Mouse (Mus musculus) stomach, postnatal 0 days (tissue): ENCODE measurements around the gene 2410002F23Rik. TPM values are rescaled to one million over a fixed set of nuclear protein-coding genes. Genes with fewer than 3 reads are reported as not detected.

Experiments used
- ATAC-seq: fragments of 200-750 bp; cut with Nextera tagmentation; 2 replicates; pipeline ENCODE4 v1.8.0; 2017; ENCODE audit not compliant: low FRiP score, low TSS enrichment
- DNase-seq: peaks from one replicate; pipeline ENCODE4 v3.0.0-alpha.2; 2016; ENCODE audit warnings: low spot score
- H3K27ac ChIP-seq: fragments of 300-500 bp; sonication (generic); replicated peaks from 2 replicates; pipeline ENCODE4 v1.5.1; 2014; ENCODE audit warnings: mild to moderate bottlenecking, control low read depth
- H3K27me3 ChIP-seq: fragments of 300-500 bp; sonication (generic); 2 replicates; pipeline ENCODE4 v1.6.1; 2014; ENCODE audit warnings: low read length; ENCODE audit not compliant: control insufficient read depth, insufficient read depth
- H3K36me3 ChIP-seq: fragments of 300-500 bp; sonication (generic); 2 replicates; pipeline ENCODE4 v1.6.1; 2014; ENCODE audit warnings: low read length, mixed read lengths; ENCODE audit not compliant: control insufficient read depth, insufficient read depth
- H3K4me1 ChIP-seq: fragments of 300-500 bp; sonication (generic); replicated peaks from 2 replicates; pipeline ENCODE4 v1.6.1; 2014; ENCODE audit warnings: antibody characterized with exemption; ENCODE audit not compliant: control insufficient read depth, insufficient read depth
- H3K4me2 ChIP-seq: fragments of 300-500 bp; sonication (generic); replicated peaks from 2 replicates; pipeline ENCODE4 v1.6.1; 2014; ENCODE audit warnings: low read depth, mild to moderate bottlenecking, control low read depth, moderate library complexity
- H3K4me3 ChIP-seq: fragments of 300-500 bp; sonication (generic); 2 replicates; pipeline ENCODE4 v1.5.1; 2014; ENCODE audit warnings: low read depth, low read length, control low read depth
- H3K9ac ChIP-seq: fragments of 300-500 bp; sonication (generic); 2 replicates; pipeline ENCODE4 v1.6.1; 2014; ENCODE audit warnings: mild to moderate bottlenecking, low read length, control low read depth, mixed read lengths
- H3K9me3 ChIP-seq: fragments of 300-500 bp; sonication (generic); 2 replicates; pipeline ENCODE4 v1.6.1; 2016; ENCODE audit warnings: low read length; ENCODE audit not compliant: control insufficient read depth
- CTCF ChIP-seq: IDR thresholded peaks from 2 replicates; pipeline ENCODE4 v1.5.1; 2016; ENCODE audit warnings: antibody characterized with exemption, low read depth, mild to moderate bottlenecking, moderate library complexity
- EP300 ChIP-seq: optimal IDR thresholded peaks from 2 replicates; pipeline ENCODE3; 2016; ENCODE audit warnings: antibody characterized with exemption
- WGBS: fragments of 180-500 bp; shearing (Covaris S2); extraction: QIAGEN DNeasy Blood & Tissue Kit; methylation state at CpG from one replicate; pipeline ENCODE4 v1.1.7; 2014; 5-methylcytosine and 5-hydroxymethylcytosine counted together
- polyA plus RNA-seq: library from polyadenylated mRNA; unstranded; fragments of >200 nt; fragmentation: Nextera tagmentation; extraction: Ambion mirVana; gene quantifications from 2 replicates; pipeline ENCODE4 v1.2.1, GENCODE M21; 2015

Gene 2410002F23Rik
- polyA plus RNA-seq, 1 experiment from 2014 or later = 52.9 TPM

DNA sequence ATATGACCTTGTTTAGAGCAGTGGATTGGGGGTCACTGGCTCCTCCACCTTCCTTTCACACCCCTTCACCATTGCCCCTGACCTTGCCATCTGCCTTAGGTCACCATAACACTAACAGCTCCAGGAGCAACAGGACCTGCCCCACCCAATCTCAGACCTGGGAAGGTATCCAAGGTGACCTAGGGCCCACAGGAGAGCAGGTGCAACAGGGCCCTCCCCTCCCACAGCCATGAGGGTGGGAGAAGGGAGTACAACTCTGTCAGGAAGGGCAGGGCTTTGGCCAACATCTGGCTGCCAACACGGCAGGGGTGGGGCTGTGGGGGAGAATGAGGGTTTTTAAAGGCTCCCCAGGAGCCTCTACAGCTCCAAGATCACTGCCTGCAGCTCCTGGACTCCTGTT is 21.4 kb upstream of the 2410002F23Rik start, which contains the start of gene Klk1:
Gene Klk1 (plus strand): TSS at position 285 of the 400 bp plus-strand sequence.
- DNase-seq (peak; percentile 29), ATAC-seq (no peak)

DNA sequence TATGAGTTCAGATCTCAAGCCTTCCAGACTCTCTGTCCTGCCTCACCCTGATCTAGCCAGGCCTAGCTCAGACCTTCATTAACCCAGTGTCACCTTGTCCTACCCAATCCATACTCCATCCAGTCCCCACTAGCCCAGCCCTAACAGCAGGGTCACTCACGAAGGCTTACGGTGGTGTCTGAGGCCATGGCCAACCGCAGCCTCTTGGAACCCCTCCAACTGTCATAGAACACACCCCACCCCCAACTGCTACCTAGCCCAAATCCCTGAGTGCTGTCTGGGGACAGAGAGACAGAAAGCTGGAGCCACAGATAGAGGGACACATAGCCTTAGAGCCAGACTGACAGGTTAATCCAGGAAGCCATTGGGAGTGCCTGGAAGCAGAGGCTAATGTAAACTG is 10.6 kb upstream of the 2410002F23Rik start, which contains the start of gene Gm36864:
Gene Gm36864 (plus strand): TSS at position 269 of the 400 bp plus-strand sequence.
- TF ChIP-seq EP300 = no peak
- TF ChIP-seq CTCF = no peak
- 65% methylated on average over 3 of the region's 3 CpGs for WGBS
- Histone ChIP-seq H3K9me3 (no peaks in the 10 kb centered on the region), H3K4me2 (no peak within 1 kb of the TSS), H3K27ac (no peak within 1 kb of the TSS), H3K9ac (no peak within 1 kb of the TSS), H3K36me3 (no peaks in the 10 kb centered on the region), H3K4me1 (no peaks in the 10 kb centered on the region), H3K27me3 (no peaks in the 10 kb centered on the region), H3K4me3 (no peak within 1 kb of the TSS)
- ATAC-seq (no peak), DNase-seq (no peak)

More for the DNA sequence above, 21.4 kb upstream of the 2410002F23Rik start, which contains the start of gene Klk1:
- Histone ChIP-seq H3K4me1 (no peaks in the 10 kb centered on the region), H3K4me2 (no peak within 1 kb of the TSS), H3K9ac (no peak within 1 kb of the TSS), H3K27me3 (no peaks in the 10 kb centered on the region), H3K9me3 (no peaks in the 10 kb centered on the region), H3K4me3 (no peak within 1 kb of the TSS), H3K27ac (no peak within 1 kb of the TSS), H3K36me3 (no peaks in the 10 kb centered on the region)
- no peak for TF ChIP-seq EP300
- no peak for TF ChIP-seq CTCF
- 18% methylated on average over 1 of the region's 1 CpGs for WGBS

DNA sequence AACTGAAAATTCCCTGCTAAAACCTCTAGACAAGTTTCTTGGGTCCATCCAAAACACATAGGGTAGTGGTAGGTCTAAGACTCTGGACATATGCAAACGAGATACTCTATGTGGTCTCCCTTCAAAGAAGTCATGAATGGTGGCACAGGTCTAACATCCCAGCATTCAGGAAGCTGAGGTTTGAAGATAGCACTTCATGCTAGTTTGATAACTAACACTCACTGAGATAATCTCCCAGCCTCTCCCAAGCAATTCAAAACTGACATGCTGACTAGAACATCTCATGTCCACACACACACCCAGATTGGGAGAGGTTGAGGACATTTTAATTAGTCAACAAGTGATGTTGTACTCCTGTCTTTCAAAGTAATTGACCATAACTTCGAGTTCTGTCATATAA is 6.6 kb upstream of the 2410002F23Rik start:
- no peaks in the 10 kb centered on the region for H3K27me3 ChIP-seq
- H3K9ac ChIP-seq = no peak overlapping the region
- WGBS = 53% methylated on average over 2 of the region's 2 CpGs
- DNase-seq (no peak), ATAC-seq (no peak)
- H3K4me2 ChIP-seq = no peak overlapping the region
- no peaks in the 10 kb centered on the region for H3K4me1 ChIP-seq
- no peak overlapping the region for H3K4me3 ChIP-seq
- no peaks in the 10 kb centered on the region for H3K36me3 ChIP-seq
- H3K27ac ChIP-seq = no peak overlapping the region
- H3K9me3 ChIP-seq = no peaks in the 10 kb centered on the region
- no peak for TF ChIP-seq CTCF
- TF ChIP-seq EP300 = no peak

DNA sequence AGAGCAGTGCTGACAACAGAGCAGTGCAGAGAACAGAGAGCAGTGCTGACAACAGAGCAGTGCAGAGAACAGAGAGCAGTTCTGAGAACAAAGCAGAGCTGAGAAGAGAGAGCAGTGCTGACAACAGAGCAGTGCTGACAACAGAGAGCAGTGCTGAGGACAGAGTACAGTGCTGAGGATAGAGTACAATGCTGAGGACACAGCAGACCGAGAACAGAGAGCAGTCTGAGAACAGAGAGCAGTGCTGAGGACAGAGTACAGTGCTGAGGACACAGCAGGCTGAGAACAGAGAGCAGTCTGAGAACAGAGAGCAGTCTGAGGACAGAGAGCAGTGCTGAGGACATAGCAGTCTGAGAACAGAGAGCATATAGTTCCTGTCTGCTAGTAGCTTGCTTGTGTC is 5.8 kb upstream of the 2410002F23Rik start:
- Histone ChIP-seq H3K4me2 (no peak overlapping the region), H3K9ac (no peak overlapping the region), H3K4me1 (no peaks in the 10 kb centered on the region), H3K27me3 (no peaks in the 10 kb centered on the region), H3K36me3 (no peaks in the 10 kb centered on the region), H3K27ac (no peak overlapping the region), H3K9me3 (no peaks in the 10 kb centered on the region), H3K4me3 (no peak overlapping the region)
- ATAC-seq (no peak), DNase-seq (no peak)
- WGBS = 59% methylated on average over 1 of the region's 1 CpGs
- TF ChIP-seq EP300 (no peak), CTCF (no peak)

DNA sequence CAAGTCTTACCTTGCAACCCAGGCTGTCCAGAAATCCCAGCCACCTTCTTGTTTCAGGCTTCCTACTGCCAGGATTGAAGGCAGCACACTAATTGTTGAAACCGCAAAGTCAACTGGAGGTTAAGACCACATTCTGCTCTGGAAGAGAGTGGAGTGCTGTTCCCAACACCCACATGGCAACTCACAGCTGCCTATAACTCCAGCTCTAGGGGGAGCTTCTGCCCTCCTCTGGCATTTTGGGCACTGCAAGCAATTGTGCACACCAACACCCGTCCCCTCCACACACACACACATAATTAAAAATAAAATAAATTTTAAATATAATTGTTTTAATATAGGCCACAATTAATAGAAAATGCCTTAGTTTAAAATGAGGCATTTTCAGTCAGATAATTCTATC is 5.4 kb upstream of the 2410002F23Rik start:
- WGBS = 47% methylated on average over 2 of the region's 2 CpGs
- H3K4me2 ChIP-seq = no peak overlapping the region
- H3K9me3 ChIP-seq = no peaks in the 10 kb centered on the region
- ATAC-seq (no peak), DNase-seq (no peak)
- TF ChIP-seq EP300 (no peak), CTCF (peak; percentile 34)
- H3K36me3 ChIP-seq = no peaks in the 10 kb centered on the region
- no peaks in the 10 kb centered on the region for H3K27me3 ChIP-seq
- H3K9ac ChIP-seq = no peak overlapping the region
- no peak overlapping the region for H3K27ac ChIP-seq
- no peaks in the 10 kb centered on the region for H3K4me1 ChIP-seq
- H3K4me3 ChIP-seq = no peak overlapping the region

DNA sequence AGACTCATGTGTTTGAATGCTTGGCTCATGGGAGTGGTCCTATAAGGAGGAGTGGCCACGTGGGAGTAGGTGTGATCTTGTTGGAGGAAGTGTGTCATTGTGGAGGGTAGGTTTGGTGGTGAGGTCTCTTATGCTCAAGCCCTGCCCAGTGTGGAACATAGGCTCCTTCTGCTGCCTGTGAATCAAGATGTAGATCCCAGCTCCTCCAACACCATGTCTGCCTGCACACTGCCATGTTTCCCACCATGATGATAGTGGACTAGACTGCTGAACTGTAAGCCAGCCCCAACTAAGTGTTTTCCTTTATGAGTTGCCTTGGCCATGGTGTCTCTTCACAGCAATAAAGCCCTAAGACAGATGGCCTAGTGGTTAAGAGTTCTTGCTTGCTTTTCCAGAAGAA is 2.4 kb upstream of the 2410002F23Rik start:
- Histone ChIP-seq H3K27me3 (no peaks in the 10 kb centered on the region), H3K4me3 (no peak overlapping the region), H3K9me3 (no peaks in the 10 kb centered on the region), H3K4me2 (no peak overlapping the region), H3K27ac (no peak overlapping the region), H3K9ac (no peak overlapping the region), H3K4me1 (no peaks in the 10 kb centered on the region; the same call in 1 of the 2 replicates), H3K36me3 (no peaks in the 10 kb centered on the region)
- 44% methylated on average over 1 of the region's 1 CpGs for WGBS
- no peak for DNase-seq
- TF ChIP-seq CTCF = no peak
- no peak for TF ChIP-seq EP300
- ATAC-seq = no peak
